Mouse (Mus musculus) WW6 (cell line): Measurements from ENCODE around the gene Dnase1.
"Not testable (repeated sequence)": the region's sequence is repeated elsewhere in the genome, so short reads cannot be mapped to it uniquely, and the experiment has no call there.

Source experiments
- DNase-seq: peaks from one replicate; pipeline ENCODE4 v3.0.0-alpha.2; 2013; ENCODE audit warnings: low read depth, low spot score

Dnase1 gene

GRCm38 (mm10) chr16:4036807-4037206 lies at the start of gene Dnase1:
Dnase1 (plus strand) TSS chr16:4036942.
- DNase-seq = no peak

DNA sequence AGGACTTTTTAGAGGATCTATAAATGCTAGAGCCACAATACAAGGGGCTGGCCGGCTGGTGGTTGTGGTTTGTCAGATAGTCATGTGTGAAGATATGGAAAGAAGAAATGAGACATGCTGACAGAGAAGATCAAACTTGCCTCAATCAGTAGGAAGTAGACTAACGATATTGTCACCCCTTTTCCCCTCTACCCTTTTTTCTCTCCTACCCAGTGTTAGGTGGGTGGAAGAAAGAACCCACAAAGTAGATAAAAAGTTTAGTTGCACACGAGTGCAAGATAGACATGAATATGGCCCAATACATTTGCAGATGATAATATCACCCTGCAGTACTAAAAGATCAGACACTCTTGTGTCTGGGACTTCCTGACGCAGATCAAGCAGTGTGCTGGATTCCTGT lies 48.3 kb upstream of the Dnase1 start:
- no peak for DNase-seq

GRCm38 (mm10) chr16:4003489-4004398 lies 33.0 kb upstream of the Dnase1 start, which contains the start of gene Slx4:
Slx4 (minus strand) TSS chr16:4003770.
- DNase-seq = peak; percentile 93

DNA sequence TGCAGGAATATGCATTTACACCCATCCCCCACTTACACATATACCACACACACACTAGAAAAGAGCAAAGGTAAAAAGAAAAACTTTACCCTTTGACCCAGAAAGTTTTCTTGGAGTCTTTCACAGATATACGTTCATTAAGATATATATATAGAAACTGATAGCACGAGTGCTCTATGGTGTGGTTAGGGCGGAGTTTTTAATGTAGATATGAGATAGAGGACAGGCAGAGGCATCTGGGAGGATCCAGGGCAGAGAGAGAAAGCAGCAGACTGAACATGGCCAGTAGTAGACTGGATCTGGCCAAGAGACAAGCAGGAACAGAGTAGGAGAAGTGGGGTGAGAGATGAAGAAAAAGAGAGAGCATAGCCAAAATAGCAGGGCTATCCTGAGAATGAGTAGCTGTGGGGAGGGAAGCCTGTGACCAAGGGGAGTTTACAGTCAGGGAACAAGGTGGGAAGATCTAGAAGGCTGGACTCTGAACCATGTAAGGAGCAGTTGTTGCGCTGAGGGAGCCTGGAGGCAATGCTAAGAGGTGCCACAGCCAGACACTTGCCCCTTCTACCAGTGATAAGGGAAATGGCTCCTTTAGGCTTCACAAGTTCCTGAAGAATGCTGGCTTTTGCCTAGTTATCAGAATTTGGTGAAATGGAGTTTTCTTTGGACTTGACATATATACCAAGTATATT lies 23.7 kb upstream of the Dnase1 start:
- DNase-seq = no peak

DNA sequence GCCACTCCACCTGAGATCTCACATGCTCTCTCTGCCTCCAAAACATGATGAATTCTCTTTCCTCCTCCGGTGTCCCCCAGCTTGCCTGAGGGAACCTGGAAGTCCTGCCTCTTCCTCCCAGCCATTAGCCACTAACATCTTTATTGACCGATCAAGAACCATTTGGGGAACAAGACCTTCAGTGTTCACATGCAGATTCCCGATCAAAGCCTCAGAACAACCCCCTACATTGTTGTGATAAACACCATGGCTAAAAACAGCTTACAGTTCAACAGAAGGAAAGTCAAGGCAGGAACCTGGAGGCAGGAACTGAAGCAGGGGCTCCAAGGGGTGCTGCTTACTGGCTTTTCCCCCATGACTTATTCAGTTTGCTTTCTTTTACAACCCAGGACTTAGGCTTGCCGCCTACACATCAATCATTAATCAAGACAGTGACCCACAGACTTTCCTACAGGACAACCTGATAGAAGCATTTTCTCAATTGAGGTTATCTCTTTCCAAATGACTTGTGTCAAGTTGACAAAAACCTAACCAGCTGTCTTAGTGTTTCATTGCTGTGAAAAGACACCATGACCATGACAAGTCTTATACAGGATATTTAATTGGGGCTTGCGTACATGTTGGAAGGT lies 22.6 kb upstream of the Dnase1 start:
- DNase-seq = peak; percentile 50

DNA sequence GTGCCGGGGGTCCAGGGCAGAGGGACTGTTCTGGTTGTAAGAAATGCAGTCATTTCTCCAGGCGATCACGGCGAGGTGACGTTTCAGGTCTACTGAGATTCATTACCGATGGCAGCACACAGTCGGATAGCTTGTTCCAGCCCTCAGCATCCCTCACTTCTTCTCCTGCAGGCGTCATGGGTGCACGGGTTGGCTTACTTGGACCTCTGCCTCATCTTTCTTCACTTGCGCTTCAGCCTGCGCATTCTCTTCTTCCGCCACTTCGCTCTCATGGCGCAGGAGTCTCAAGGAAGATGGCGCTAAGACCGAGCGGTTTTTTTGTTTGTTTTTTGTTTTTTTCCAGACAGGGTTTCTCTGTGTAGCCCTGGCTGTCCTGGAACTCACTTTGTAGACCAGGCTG lies 20.0 kb upstream of the Dnase1 start:
- not testable (repeated sequence) for DNase-seq

GRCm38 (mm10) chr16:4017466-4017865 lies 19.3 kb upstream of the Dnase1 start:
- DNase-seq = not testable (repeated sequence)

- no peak for DNase-seq
These were observed 15.5 kb upstream of the Dnase1 start for GRCm38 (mm10) chr16:4021241-4021640.

GRCm38 (mm10) chr16:4022719-4023118 lies 14.0 kb upstream of the Dnase1 start:
- DNase-seq = no peak

- DNase-seq = no peak
These were observed 10.1 kb upstream of the Dnase1 start for GRCm38 (mm10) chr16:4026672-4027071.

- no peak for DNase-seq
These were observed 9.5 kb upstream of the Dnase1 start for GRCm38 (mm10) chr16:4027211-4027610.

GRCm38 (mm10) chr16:4029371-4029841 lies 7.3 kb upstream of the Dnase1 start:
- DNase-seq = no peak

- DNase-seq = no peak
These were observed 6.2 kb upstream of the Dnase1 start for GRCm38 (mm10) chr16:4030501-4030900.

GRCm38 (mm10) chr16:4031441-4032274 lies 5.1 kb upstream of the Dnase1 start:
- no peak for DNase-seq

GRCm38 (mm10) chr16:4032341-4032748 lies 4.4 kb upstream of the Dnase1 start:
- DNase-seq = no peak

DNA sequence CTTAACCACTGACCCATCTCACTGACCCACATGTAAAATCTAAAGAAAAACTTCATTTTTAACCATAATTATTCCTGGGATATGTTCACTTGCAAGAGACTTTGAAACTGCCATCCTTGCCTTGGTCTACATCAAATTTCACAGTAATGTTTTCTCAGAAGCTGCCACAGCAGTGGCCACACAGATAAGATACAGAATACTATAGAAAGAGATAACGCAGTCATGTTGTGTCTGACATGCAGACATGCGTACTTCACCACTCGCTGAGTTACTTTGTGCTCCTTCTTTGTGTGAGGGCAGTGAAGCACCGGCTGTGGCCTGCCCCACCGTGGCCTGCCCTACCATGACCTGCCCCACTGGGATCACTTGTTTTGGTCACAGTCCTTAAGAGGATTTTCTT lies 2.8 kb upstream of the Dnase1 start:
- DNase-seq = no peak

GRCm38 (mm10) chr16:4034476-4034875 lies 2.3 kb upstream of the Dnase1 start:
- DNase-seq = no peak

DNA sequence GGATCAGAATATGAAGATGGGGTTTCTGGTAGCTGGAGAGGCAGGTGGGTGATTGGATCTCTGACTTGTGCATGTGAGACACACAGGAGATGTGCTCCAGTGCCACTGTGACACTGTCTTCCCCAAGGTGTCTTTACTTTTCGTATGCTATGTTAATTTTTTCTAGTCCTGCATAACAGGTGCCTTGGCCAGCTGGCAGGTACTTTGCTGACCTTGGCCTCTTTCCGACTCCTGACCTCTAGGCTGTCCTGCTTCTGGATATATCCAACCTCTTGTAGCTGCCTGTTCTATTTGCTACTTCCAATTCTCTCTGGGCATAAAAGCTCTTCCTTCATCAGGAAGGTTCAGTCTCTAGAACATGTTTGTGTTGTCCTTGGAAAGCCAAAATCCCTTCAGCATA lies 1.2 kb upstream of the Dnase1 start:
- no peak for DNase-seq

GRCm38 (mm10) chr16:4037690-4038089 lies 948 bp downstream of the Dnase1 start:
- no peak for DNase-seq

- no peak for DNase-seq
These were observed 3.5 kb downstream of the Dnase1 start for GRCm38 (mm10) chr16:4040206-4040605.

GRCm38 (mm10) chr16:4041646-4042045 lies 4.9 kb downstream of the Dnase1 start:
- DNase-seq = no peak
